Mouse (Mus musculus) bone marrow, adult 2 months (tissue): ENCODE data around the gene Plekhf1. TPM values are rescaled to one million over a fixed set of nuclear protein-coding genes. Genes with fewer than 3 reads are reported as not detected.

Experiments used
- H3K27ac ChIP-seq: fragments of 200-500 bp; 2 replicates; pipeline ENCODE4 v1.5.1; 2012; ENCODE audit warnings: low read depth, mild to moderate bottlenecking, control low read depth, inconsistent platforms, low read length; ENCODE audit not compliant: control insufficient read depth, poor library complexity, insufficient read depth
- H3K4me1 ChIP-seq: fragments of 200-500 bp; 2 replicates; pipeline ENCODE4 v1.6.1; 2011; ENCODE audit warnings: low read length; ENCODE audit not compliant: control insufficient read depth, insufficient read depth
- H3K4me3 ChIP-seq: fragments of 200-500 bp; replicated peaks from 2 replicates; pipeline ENCODE3; 2011; ENCODE audit warnings: mild to moderate bottlenecking, low read depth, low read length, control low read depth; ENCODE audit not compliant: control insufficient read depth
- CTCF ChIP-seq: fragments of 200-500 bp; IDR thresholded peaks from 2 replicates; pipeline ENCODE4 v1.5.1; 2011; ENCODE audit warnings: low read length, control low read depth; ENCODE audit not compliant: control insufficient read depth, insufficient read depth
- POLR2A ChIP-seq: fragments of 200-500 bp; IDR thresholded peaks from 2 replicates; pipeline ENCODE4 v1.6.1; 2011; ENCODE audit warnings: low read depth, mild to moderate bottlenecking, control low read depth, low read length, borderline replicate concordance; ENCODE audit not compliant: control insufficient read depth
- WGBS: fragments of 180-500 bp; shearing (Covaris S2); methylation state at CpG from one replicate; pipeline ENCODE4 v1.1.7; 2018; 5-methylcytosine and 5-hydroxymethylcytosine counted together
- polyA plus RNA-seq: library from polyadenylated mRNA; stranded (reverse); fragments of >200 nt; gene quantifications from 2 replicates; pipeline ENCODE4 v1.2.4, GENCODE M21; 2011; ENCODE audit warnings: low replicate concordance; ENCODE audit not compliant: missing spikeins, insufficient read depth, insufficient read length

Plekhf1 gene
- polyA plus RNA-seq, 1 experiment, result 1.1 TPM

GRCm38 (mm10) chr7:38187796-38188195, 40.0 kb downstream of the Plekhf1 start:
- Histone ChIP-seq H3K4me1 (peaks cover 9% of the 10 kb centered on the region), H3K4me3 (no peak overlapping the region), H3K27ac (peak overlapping the region; percentile 35)
- 11% methylated on average over 4 of the region's 4 CpGs for WGBS
- no peak for TF ChIP-seq CTCF
- TF ChIP-seq POLR2A, result no peak

- Histone ChIP-seq H3K27ac (peak overlapping the region; percentile 63), H3K4me3 (peak overlapping the region; percentile 38), H3K4me1 (peaks cover 9% of the 10 kb centered on the region)
- TF ChIP-seq POLR2A (no peak), CTCF (no peak)
- 6% methylated on average over 4 of the region's 4 CpGs for WGBS
These were observed 41.0 kb downstream of the Plekhf1 start for GRCm38 (mm10) chr7:38186861-38187260.

DNA sequence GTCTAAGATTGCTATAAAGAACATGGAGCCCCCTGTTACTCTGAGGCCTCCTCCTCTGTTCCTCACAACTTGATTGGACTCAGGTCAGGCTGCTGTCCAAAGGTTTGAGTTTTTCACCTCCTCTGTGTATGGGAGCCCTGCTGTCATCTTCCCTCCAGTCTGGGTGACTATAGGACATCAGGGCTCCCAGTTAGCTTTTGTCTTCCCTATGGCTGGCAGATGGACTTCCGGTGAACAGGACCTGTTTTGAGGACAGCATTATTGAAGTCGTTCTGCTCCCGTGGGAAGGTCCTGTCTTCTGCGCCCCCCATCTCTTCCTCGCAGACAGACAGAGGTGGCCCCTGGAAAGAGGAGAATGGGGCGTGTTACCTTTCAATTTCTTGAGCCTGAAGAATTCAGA, 43.0 kb downstream of the Plekhf1 start:
- 66% methylated on average over 6 of the region's 6 CpGs for WGBS
- Histone ChIP-seq H3K4me1 (peaks cover 8% of the 10 kb centered on the region), H3K4me3 (peak overlapping the region; percentile 45), H3K27ac (peak overlapping the region; percentile 38; the same call in 1 of the 2 replicates)
- TF ChIP-seq POLR2A, result no peak
- TF ChIP-seq CTCF, result no peak

- Histone ChIP-seq H3K4me3 (peak overlapping the region; percentile 83), H3K4me1 (peaks cover 8% of the 10 kb centered on the region), H3K27ac (peak overlapping the region; percentile 93; the same call in 1 of the 2 replicates)
- 8% methylated on average over 1 of the region's 1 CpGs for WGBS
- TF ChIP-seq POLR2A, result no peak
- TF ChIP-seq CTCF, result no peak
These were observed 43.4 kb downstream of the Plekhf1 start for GRCm38 (mm10) chr7:38184418-38184745.

GRCm38 (mm10) chr7:38183709-38184417, 44.0 kb downstream of the Plekhf1 start:
- H3K27ac ChIP-seq, result peak overlapping the region; percentile 93
- 1% methylated on average over 36 of the region's 36 CpGs for WGBS
- TF ChIP-seq POLR2A (peak; percentile 67; the same call in 1 of the 2 replicates), CTCF (no peak)
- H3K4me1 ChIP-seq, result peaks cover 8% of the 10 kb centered on the region
- H3K4me3 ChIP-seq, result peak overlapping the region; percentile 83

DNA sequence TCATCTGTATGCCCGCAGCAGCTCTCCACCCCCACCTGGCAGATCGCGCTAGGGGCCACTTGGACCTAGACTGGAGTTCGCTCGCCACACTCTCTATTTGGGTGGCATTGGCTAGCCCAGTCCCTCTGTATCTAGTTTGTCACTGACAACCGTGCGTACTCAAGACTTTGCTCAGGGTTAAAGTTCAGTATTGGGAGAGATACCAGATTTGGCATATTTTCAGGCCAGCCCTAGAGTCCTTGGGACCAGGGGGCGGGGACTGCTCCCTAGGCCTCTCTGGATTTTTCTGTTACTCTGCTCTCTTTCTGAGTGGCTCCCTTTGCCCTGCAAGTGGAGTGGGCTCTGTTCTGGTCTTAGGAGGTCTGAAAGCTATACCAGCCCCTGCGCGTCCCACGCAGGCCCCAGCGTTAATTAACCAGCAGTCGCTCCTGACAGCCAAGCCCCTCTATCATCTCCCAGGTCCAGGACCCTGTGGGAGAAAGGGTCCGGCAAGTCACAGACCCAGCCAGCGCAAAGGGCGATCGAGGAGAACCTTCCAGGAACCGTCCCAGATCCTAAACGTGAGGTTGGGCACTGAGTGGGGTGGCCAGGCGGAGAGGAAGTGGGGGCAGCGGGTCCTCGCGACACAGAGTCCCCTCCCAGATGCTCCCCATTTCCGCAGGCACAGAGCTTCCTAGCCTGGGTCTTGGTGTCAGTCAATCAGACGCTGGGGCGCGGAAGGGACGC, 44.7 kb downstream of the Plekhf1 start, which contains the start of gene 1600014C10Rik:
Gene 1600014C10Rik, plus strand, starts transcription at position 256 of the 726 bp plus-strand sequence.
- Histone ChIP-seq H3K4me3 (peak within 1 kb of the TSS; percentile 83), H3K4me1 (peaks cover 3% of the 10 kb centered on the region), H3K27ac (peak within 1 kb of the TSS; percentile 93)
- 5% methylated on average over 28 of the region's 28 CpGs for WGBS
- no peak for TF ChIP-seq CTCF
- TF ChIP-seq POLR2A, result no peak

DNA sequence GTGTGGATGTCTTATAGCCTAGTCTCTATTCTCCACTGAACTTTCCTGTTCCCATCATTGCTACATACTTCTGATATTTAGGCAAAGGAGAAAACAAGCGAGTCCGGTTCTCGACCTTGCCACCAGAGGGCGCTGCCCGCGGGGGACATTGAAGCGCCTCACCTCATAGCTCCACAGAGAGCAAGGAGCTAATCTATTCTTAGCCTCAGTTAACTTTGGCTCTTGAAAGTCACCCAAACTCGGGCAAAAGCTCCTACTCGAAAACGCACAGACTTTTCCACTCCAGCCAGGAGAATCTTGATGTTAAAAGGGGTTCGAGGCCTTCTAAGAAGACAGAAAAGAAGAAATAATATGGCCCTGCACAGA, 45.2 kb downstream of the Plekhf1 start:
- H3K4me1 ChIP-seq, result peaks cover 2% of the 10 kb centered on the region
- peak overlapping the region; percentile 93 for H3K27ac ChIP-seq
- peak overlapping the region; percentile 83 for H3K4me3 ChIP-seq
- WGBS, result 0% methylated on average over 11 of the region's 11 CpGs
- TF ChIP-seq CTCF (peak; percentile 94), POLR2A (no peak)

GRCm38 (mm10) chr7:38181366-38181765, 46.5 kb downstream of the Plekhf1 start:
- H3K4me3 ChIP-seq, result no peak overlapping the region
- H3K27ac ChIP-seq, result no peak overlapping the region
- 25% methylated on average over 2 of the region's 2 CpGs for WGBS
- TF ChIP-seq CTCF (no peak), POLR2A (no peak)
- no peaks in the 10 kb centered on the region; the same call in 1 of the 2 replicates for H3K4me1 ChIP-seq
